Mouse (Mus musculus) myocyte (in vitro differentiated cells): ENCODE data around the gene Ldlrad3.

Experiments
- CEBPB ChIP-seq: IDR thresholded peaks from 2 replicates; pipeline ENCODE4 v1.6.1; 2011; ENCODE audit warnings: mild to moderate bottlenecking, moderate library complexity; ENCODE audit not compliant: poor library complexity, insufficient read depth, severe bottlenecking
- E2F4 ChIP-seq: IDR thresholded peaks from one replicate; pipeline ENCODE4 v1.6.1; 2011; ENCODE audit warnings: mild to moderate bottlenecking, control low read depth, moderate library complexity; ENCODE audit not compliant: insufficient read depth
- MYOD1 ChIP-seq, 3 experiments: IDR thresholded peaks; one replicate each; pipeline ENCODE4 v1.6.1; 2011; ENCODE audit warnings: control low read depth in 2 of 3, low read depth in 2 of 3, mild to moderate bottlenecking in 2 of 3, moderate library complexity in 1 of 3; ENCODE audit not compliant: insufficient read length in 2 of 3, control insufficient read depth in 1 of 3
- MYOG ChIP-seq, 3 experiments: IDR thresholded peaks; one replicate each; pipeline ENCODE4 v1.6.1; 2011; ENCODE audit warnings: control low read depth in 2 of 3, low read depth in 2 of 3, mild to moderate bottlenecking in 2 of 3; ENCODE audit not compliant: insufficient read length in 2 of 3, control insufficient read depth in 1 of 3, insufficient read depth in 1 of 3
- POLR2A ChIP-seq: IDR thresholded peaks from one replicate; pipeline ENCODE4 v1.6.1; 2011; ENCODE audit warnings: low read depth, mild to moderate bottlenecking, control low read depth, moderate library complexity; ENCODE audit not compliant: insufficient read length
- SRF ChIP-seq: IDR thresholded peaks from one replicate; pipeline ENCODE4 v1.6.1; 2011; ENCODE audit warnings: low read depth; ENCODE audit not compliant: control insufficient read depth, insufficient read length
- TCF12 ChIP-seq: IDR thresholded peaks from one replicate; pipeline ENCODE4 v1.6.1; 2011; ENCODE audit warnings: mild to moderate bottlenecking, control low read depth; ENCODE audit not compliant: poor library complexity, insufficient read depth, severe bottlenecking
- TCF3 ChIP-seq: IDR thresholded peaks from one replicate; pipeline ENCODE4 v1.6.1; 2011; ENCODE audit warnings: low read depth, control low read depth; ENCODE audit not compliant: insufficient read length
- USF1 ChIP-seq: IDR thresholded peaks from one replicate; pipeline ENCODE4 v1.6.1; 2011; ENCODE audit warnings: low read depth, mild to moderate bottlenecking, control low read depth, moderate library complexity

GRCm38 (mm10) chr2:102195494-102195893 is 9.3 kb upstream of the Ldlrad3 start:
- no peak for TF ChIP-seq POLR2A
- TF ChIP-seq MYOG (IDR thresholded peaks at IDR 0.05; ENCODE audit: control insufficient read depth in 1 of 3, insufficient read depth in 1 of 3, insufficient read length in 2 of 3, low read depth in 2 of 3), result no peak
- no peak for TF ChIP-seq CEBPB
- no peak for TF ChIP-seq TCF12
- no peak for TF ChIP-seq E2F4
- TF ChIP-seq SRF, result no peak
- TF ChIP-seq USF1, result no peak
- no peak for TF ChIP-seq MYOD1 (IDR thresholded peaks at IDR 0.05; ENCODE audit: control insufficient read depth in 1 of 3, insufficient read length in 2 of 3, low read depth in 2 of 3)
- TF ChIP-seq TCF3, result no peak
